Mouse (Mus musculus): ENCODE results near the gene Gm21093. TPM values are rescaled to one million over a fixed set of nuclear protein-coding genes. Genes with fewer than 3 reads are reported as not detected.
"Not testable (repeated sequence)": the region's sequence is repeated elsewhere in the genome, so short reads cannot be mapped to it uniquely, and the experiment has no call there.

Gm21093 gene
- total RNA-seq (2021) = 1 to 10 TPM; 1.3 to 2.2 TPM
- long read RNA-seq, partial matches to known transcripts = 0 of 2 reads
- long read RNA-seq, other reads (novel, unspliced or antisense) = 2 of 2 reads

DNA sequence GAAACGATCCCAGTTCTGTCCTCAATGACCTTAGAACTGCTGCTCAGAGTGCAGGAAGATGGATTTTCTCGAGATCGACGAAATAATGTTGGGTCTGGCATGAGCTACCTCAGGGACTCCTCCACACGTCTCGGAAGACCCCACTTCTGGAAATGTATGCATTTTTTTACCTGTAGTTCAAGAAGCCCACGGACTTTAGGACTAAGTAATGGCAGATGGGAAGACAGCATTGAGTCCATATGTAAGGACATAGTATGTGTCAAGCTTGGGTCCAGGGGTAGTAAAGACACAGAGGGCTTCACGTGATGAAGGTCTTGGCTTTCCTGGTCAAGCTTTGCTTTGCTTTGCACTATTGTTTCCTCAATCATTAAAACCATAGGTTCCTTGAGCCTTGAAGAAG is at the start of gene Gm21093:
Gene Gm21093 (minus strand): TSS at position 101 of the 400 bp plus-strand sequence.
- DNase-seq (ENCODE audit: low spot score in 2 of 2) = not testable (repeated sequence)

Other genes starting within 250 kb of the Gm21093 start
- gene Gm21541, start 131.1 kb downstream of the Gm21093 start, total RNA-seq (2021) = not detected
- gene Gm20878, start 93.2 kb downstream of the Gm21093 start, total RNA-seq (2021) = 10 to 100 TPM; 17.1 to 17.4 TPM
- 1 to 10 TPM; 1.8 to 2.1 TPM for gene Fam205a4, start 68.7 kb downstream of the Gm21093 start, total RNA-seq (2021)
- not detected for gene Gm3893, start 56.5 kb upstream of the Gm21093 start, total RNA-seq (2021)
- gene Gm13304, start 80.1 kb upstream of the Gm21093 start, total RNA-seq (2021) = 10 to 100 TPM; 15.7 to 15.8 TPM
- 10 to 100 TPM in 1 of 2 experiments, 1 to 10 TPM in 1; 5.9 to 10.8 TPM for gene Gm13306, start 118.7 kb upstream of the Gm21093 start, total RNA-seq (2021)
- gene Gm13305, start 133.9 kb upstream of the Gm21093 start, total RNA-seq (2021) = 1 to 10 TPM in 1 of 2 experiments, under 1 TPM in 1; 0.79 to 4.1 TPM
- gene Gm10600, start 205.9 kb upstream of the Gm21093 start, total RNA-seq (2021) = 1 to 10 TPM; 4.9 to 5.7 TPM
- not detected for gene Ccl21b, start 221.0 kb upstream of the Gm21093 start, total RNA-seq (2021)

All from layer of hippocampus, adult 18-20 months (tissue).